Mouse (Mus musculus): ENCODE measurements at regions not wholly inside any gene's neighbourhood (a gene's known extent, or its start where the extent isn't known, plus 50 kb on each side); places are given as distances from the start of the nearest gene placed in this dataset.

GRCm38 (mm10) chr13:71690069-71690817, 273.3 kb downstream of the Irx1 start:
- no peak; the same call in 1 of the 2 replicates for ATAC-seq (ENCODE audit: low read depth)
- WGBS = 32% methylated on average over 20 of the region's 20 CpGs
- no peak overlapping the region for H3K9ac ChIP-seq

DNA sequence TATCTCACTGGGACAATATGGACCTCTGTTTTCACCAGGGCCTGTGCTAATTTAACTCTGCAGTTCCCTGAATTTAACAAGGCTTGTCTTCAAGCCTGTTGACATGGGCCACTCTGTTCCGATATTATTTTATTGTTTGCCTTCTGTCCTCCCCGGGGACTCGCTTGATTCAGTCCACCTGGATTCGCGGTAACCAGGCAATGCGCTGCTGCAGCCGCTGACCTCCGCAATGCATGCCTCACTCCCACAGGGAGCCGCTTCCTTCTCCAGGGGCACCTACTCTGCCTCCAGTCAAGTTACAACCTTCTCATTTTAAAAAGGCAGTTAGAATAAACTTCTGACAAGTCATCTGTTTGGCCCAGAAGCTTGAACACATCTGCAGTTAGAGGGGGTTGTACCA, 274.3 kb downstream of the Irx1 start:
- 30% methylated on average over 9 of the region's 9 CpGs for WGBS
- H3K36me3 ChIP-seq = no peaks in the 10 kb centered on the region
- H3K4me2 ChIP-seq = no peak overlapping the region
- no peak overlapping the region for H3K9ac ChIP-seq
- no peak overlapping the region for H3K4me3 ChIP-seq
- peaks cover 13% of the 10 kb centered on the region for H3K4me1 ChIP-seq (replicated peaks)
- H3K27ac ChIP-seq (replicated peaks) = no peak overlapping the region
- peaks cover 52% of the 10 kb centered on the region for H3K27me3 ChIP-seq
- no peak for ATAC-seq (ENCODE audit: low read depth)
- H3K9me3 ChIP-seq = no peaks in the 10 kb centered on the region

More at GRCm38 (mm10) chr13:71690069-71690817, 273.3 kb downstream of the Irx1 start:
- Histone ChIP-seq H3K27ac (replicated peaks) (no peak overlapping the region), H3K9me3 (no peaks in the 10 kb centered on the region), H3K4me3 (no peak overlapping the region), H3K4me1 (replicated peaks) (peaks cover 13% of the 10 kb centered on the region), H3K4me2 (peak overlapping the region; percentile 33), H3K36me3 (no peaks in the 10 kb centered on the region), H3K27me3 (peaks cover 49% of the 10 kb centered on the region)

DNA sequence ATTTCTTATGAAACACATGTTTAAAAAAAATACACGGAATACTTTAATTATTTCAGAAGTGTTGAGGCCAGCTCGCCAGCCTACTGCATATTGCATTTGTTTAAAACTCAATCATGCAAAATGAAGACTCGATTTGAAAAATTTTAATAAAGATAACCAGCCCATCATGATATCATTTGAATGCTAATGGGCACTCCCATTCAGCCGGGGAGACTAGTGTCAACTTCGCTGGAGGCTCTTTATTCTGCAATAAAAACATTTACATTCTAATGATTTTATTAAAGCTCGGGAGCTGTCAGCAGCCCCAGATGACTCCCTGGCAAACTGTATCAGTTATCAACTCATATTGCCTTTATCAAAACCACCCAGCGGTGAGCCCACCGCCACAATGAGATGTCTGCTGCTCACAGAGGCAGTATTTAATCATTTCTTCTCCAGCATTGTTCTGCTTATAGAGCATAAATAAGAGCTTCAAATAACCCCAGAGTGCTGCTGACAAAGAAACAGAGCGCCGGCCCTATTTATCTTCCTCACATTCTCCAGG, 287.4 kb downstream of the Irx1 start:
- Histone ChIP-seq H3K4me2 (peak overlapping the region; percentile 16), H3K9ac (no peak overlapping the region), H3K36me3 (no peaks in the 10 kb centered on the region), H3K9me3 (no peaks in the 10 kb centered on the region), H3K27ac (replicated peaks) (peak overlapping the region; percentile 62), H3K4me3 (no peak overlapping the region), H3K4me1 (replicated peaks) (peaks cover 9% of the 10 kb centered on the region), H3K27me3 (no peaks in the 10 kb centered on the region)
- 31% methylated on average over 10 of the region's 10 CpGs for WGBS
- ATAC-seq (ENCODE audit: low read depth) = peak; percentile 75

GRCm38 (mm10) chr13:71669956-71670739, 293.4 kb downstream of the Irx1 start:
- Histone ChIP-seq H3K9me3 (no peaks in the 10 kb centered on the region), H3K4me1 (replicated peaks) (no peaks in the 10 kb centered on the region), H3K27ac (replicated peaks) (no peak overlapping the region), H3K4me3 (no peak overlapping the region), H3K27me3 (no peaks in the 10 kb centered on the region; the same call in 1 of the 2 replicates), H3K4me2 (no peak overlapping the region), H3K36me3 (no peaks in the 10 kb centered on the region), H3K9ac (no peak overlapping the region)
- 89% methylated on average over 6 of the region's 6 CpGs for WGBS
- no peak for ATAC-seq (ENCODE audit: low read depth)

DNA sequence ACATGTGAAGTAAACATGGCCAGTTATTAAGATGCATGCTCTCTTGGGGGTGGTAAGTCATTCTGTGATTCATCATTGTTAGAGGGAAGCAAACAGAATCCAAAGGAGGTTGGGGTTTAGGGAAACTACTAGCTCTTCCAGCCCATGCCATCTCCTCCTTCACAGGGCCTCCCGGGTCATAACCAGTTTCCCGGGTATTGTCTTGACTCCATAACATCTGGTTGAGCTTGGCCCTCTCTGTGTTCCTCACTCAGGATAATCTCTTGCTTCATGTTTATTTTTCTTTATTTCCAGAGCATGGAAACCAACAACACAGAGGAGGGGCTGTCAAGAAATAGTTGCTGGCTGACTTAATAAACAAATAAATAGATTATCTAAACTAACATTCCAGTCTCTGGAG, 295.3 kb downstream of the Irx1 start:
- H3K27me3 ChIP-seq = no peaks in the 10 kb centered on the region; the same call in 1 of the 2 replicates
- ATAC-seq (ENCODE audit: low read depth) = no peak
- no peaks in the 10 kb centered on the region for H3K9me3 ChIP-seq
- H3K4me3 ChIP-seq = no peak overlapping the region
- H3K9ac ChIP-seq = no peak overlapping the region
- 81% methylated on average over 2 of the region's 2 CpGs for WGBS
- H3K4me1 ChIP-seq (replicated peaks) = no peaks in the 10 kb centered on the region
- H3K36me3 ChIP-seq = no peaks in the 10 kb centered on the region
- H3K4me2 ChIP-seq = no peak overlapping the region
- no peak overlapping the region for H3K27ac ChIP-seq (replicated peaks)

DNA sequence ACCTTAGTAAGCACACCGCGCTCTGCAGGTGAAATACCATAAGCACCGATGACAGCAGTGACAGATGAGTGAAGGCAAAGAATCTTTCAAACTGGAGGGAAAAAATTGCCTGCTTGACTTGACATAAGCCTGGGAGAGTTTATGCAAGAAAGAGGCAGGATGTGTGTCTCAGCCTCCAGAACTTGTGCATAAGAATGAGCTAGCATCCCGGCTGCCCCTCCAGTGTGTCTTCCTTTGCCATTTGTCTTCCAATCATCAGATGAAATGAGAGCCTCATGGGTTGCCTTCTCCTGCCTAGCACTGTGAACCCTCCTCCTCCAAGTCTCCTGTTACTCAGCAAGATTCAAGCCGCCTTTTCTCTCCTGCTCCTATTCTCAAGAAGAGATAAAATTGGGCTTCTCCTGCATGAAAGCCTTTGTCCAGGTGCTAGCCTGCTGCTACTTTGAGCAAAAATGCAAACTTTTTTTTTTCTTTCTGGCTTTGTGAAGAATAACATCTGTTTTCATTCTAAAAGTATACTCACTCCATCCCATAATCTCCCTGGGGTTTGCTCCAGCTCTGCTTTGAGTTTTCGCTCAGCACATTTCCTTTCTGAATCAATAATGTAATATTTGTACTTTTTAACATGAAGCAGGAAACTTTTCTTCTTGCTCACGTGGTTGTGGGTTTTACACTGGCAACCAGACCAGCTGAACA, 298.2 kb downstream of the Irx1 start:
- Histone ChIP-seq H3K9me3 (no peaks in the 10 kb centered on the region), H3K4me3 (no peak overlapping the region), H3K9ac (no peak overlapping the region), H3K36me3 (no peaks in the 10 kb centered on the region), H3K27ac (replicated peaks) (no peak overlapping the region), H3K4me2 (no peak overlapping the region), H3K4me1 (replicated peaks) (peaks cover 6% of the 10 kb centered on the region; the same call in 1 of the 2 replicates), H3K27me3 (no peaks in the 10 kb centered on the region; the same call in 1 of the 2 replicates)
- 72% methylated on average over 7 of the region's 7 CpGs for WGBS
- ATAC-seq (ENCODE audit: low read depth) = no peak

- H3K4me2 ChIP-seq = no peak overlapping the region
- no peaks in the 10 kb centered on the region for H3K9me3 ChIP-seq
- H3K27me3 ChIP-seq = no peaks in the 10 kb centered on the region; the same call in 1 of the 2 replicates
- H3K4me1 ChIP-seq (replicated peaks) = peaks cover 18% of the 10 kb centered on the region
- H3K27ac ChIP-seq (replicated peaks) = no peak overlapping the region
- ATAC-seq (ENCODE audit: low read depth) = no peak
- no peaks in the 10 kb centered on the region for H3K36me3 ChIP-seq
- H3K9ac ChIP-seq = no peak overlapping the region
- WGBS = 70% methylated on average over 2 of the region's 2 CpGs
- H3K4me3 ChIP-seq = no peak overlapping the region
Measured at GRCm38 (mm10) chr13:71657898-71658297, 305.6 kb downstream of the Irx1 start.

DNA sequence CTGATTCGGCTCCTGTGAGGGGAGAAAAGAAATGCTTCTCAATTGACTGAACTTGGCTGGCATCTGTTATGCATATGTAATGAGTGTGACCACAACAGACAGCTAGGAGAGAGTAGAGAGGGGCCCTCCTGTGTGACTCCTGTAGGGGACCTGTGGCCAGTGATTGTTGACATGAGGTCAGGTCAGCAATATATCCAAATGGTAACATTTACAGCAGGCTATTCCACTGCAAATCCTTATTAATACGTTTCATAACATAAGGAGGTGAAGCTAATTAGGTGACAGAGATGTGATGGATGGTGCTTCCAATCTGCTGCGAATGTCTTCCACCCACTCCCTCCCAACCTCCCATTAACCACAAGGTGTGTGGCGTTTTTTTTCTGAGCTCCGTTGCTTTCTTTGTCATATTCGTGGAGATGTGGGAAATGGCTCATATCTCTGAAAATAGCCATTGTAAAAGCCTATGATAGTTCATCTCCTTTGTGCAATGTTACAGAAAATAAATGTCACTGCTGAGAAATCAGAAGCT, 309.5 kb downstream of the Irx1 start:
- peak; percentile 74 for ATAC-seq (ENCODE audit: low read depth)

DNA sequence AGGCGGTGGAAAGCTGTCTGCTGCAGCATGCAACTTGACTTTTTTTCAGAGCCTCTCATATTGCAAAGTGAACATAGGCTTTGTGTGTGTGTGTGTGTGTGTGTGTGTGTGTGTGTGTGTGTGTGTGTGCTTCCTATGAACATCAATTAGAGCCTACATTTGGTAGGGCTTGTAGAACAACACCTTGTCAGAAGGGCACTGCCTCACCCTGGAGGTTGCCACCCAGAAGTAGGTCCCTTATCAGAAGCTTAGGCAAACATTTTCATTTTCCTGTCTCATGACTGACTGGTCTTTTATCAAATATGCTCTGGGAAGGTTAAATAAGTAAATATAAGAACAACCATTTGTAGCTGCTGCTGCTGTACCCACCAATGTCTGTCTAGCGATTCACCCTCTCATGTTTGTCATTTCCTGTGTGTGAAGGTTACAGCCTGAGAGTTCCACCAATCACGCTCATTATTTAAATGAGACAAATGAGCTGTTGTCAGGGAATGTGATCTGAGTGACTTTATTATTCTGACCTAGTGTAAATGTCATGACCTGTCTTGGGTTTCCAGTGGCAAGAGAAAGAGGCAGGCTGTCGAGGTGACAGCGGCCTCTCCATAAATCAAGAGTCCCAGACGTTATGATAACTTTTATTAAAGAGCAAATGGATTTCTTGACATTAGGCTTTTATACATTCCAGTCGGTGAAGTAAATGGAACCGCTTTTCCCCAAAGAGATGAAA, 310.1 kb downstream of the Irx1 start:
- Histone ChIP-seq H3K4me2 (no peak overlapping the region), H3K4me3 (no peak overlapping the region), H3K9ac (no peak overlapping the region), H3K9me3 (no peaks in the 10 kb centered on the region), H3K36me3 (no peaks in the 10 kb centered on the region), H3K4me1 (replicated peaks) (peaks cover 12% of the 10 kb centered on the region), H3K27me3 (no peaks in the 10 kb centered on the region), H3K27ac (replicated peaks) (peak overlapping the region; percentile 54; the same call in 1 of the 2 replicates)
- 45% methylated on average over 8 of the region's 8 CpGs for WGBS
- ATAC-seq (ENCODE audit: low read depth) = no peak

More for the DNA sequence above, 309.5 kb downstream of the Irx1 start:
- Histone ChIP-seq H3K36me3 (no peaks in the 10 kb centered on the region), H3K27me3 (no peaks in the 10 kb centered on the region; the same call in 1 of the 2 replicates), H3K4me2 (no peak overlapping the region), H3K9me3 (no peaks in the 10 kb centered on the region), H3K27ac (replicated peaks) (peak overlapping the region; percentile 54; the same call in 1 of the 2 replicates), H3K4me1 (replicated peaks) (peaks cover 12% of the 10 kb centered on the region), H3K4me3 (no peak overlapping the region), H3K9ac (no peak overlapping the region)
- 31% methylated on average over 6 of the region's 6 CpGs for WGBS

DNA sequence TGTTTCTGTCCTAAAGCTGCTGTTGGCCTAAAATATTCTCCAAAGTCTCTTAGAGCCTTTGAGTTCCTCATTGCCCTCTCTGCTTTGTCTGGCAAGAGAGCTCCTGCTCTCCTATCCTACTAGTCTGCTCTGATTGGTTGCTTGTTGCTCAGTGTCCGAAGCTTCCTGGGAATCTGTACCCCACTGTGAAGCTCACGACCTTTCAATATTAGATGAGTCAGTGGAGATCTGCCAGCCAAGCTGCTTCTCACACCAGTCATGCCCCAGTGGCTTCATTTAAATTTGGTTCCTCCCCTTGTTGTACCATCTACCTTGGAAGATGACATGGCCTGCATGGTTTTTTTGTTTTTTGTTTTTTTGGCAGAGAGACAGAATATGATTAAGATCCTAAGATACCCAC, 313.6 kb downstream of the Irx1 start:
- no peak overlapping the region for H3K4me2 ChIP-seq
- H3K4me1 ChIP-seq (replicated peaks) = peaks cover 12% of the 10 kb centered on the region
- H3K4me3 ChIP-seq = no peak overlapping the region
- WGBS = 27% methylated on average over 2 of the region's 2 CpGs
- no peaks in the 10 kb centered on the region for H3K9me3 ChIP-seq
- ATAC-seq (ENCODE audit: low read depth) = no peak
- H3K9ac ChIP-seq = no peak overlapping the region
- H3K27me3 ChIP-seq = no peaks in the 10 kb centered on the region
- no peaks in the 10 kb centered on the region for H3K36me3 ChIP-seq
- H3K27ac ChIP-seq (replicated peaks) = no peak overlapping the region

- H3K27ac ChIP-seq (replicated peaks) = no peak overlapping the region
- H3K27me3 ChIP-seq = no peaks in the 10 kb centered on the region
- no peak overlapping the region for H3K4me2 ChIP-seq
- no peak overlapping the region for H3K9ac ChIP-seq
- H3K4me1 ChIP-seq (replicated peaks) = peaks cover 8% of the 10 kb centered on the region
- no peaks in the 10 kb centered on the region for H3K9me3 ChIP-seq
- no peak overlapping the region for H3K4me3 ChIP-seq
- no peak for ATAC-seq (ENCODE audit: low read depth)
- no peaks in the 10 kb centered on the region for H3K36me3 ChIP-seq
- WGBS = 77% methylated on average over 2 of the region's 2 CpGs
Measured at GRCm38 (mm10) chr13:71649031-71649430, 314.5 kb downstream of the Irx1 start.
